Mouse (Mus musculus): ENCODE results near the gene Tlk1.

The Tlk1 gene

DNA sequence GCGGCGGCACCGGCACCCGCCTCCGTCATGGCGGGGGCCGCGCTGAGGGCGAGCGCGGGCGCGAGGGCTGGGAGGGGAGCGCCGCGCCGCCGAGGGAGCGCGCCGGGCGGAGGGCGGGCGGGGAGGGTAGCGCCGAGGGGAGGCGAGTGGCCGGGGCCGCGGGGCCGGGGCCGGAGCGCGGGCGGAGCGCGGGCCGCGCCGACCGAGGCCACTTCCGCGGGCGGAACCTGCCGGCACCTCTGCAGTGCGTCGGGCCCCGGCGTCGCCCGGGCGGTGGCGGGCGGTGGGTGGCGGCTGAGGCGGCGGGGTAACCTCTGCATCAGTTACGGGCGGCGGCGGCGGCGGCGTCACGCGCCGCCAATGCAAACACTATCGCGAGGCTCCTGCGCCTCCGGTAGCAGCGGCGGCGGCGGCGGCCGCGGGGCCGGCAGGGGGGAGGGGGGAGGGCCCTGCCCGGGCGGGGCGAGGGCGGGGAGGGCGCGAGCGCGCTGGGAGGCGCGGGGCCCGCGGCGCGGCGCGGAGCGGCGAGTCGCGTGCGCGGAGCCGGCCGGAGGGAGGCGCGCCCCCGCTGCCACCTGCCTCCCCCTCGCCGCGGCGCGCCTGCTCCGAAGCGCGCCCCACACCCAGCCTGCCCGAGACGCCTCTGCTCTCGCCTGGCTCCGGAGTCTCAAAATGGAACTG, at the start of gene Tlk1:
Gene Tlk1 (minus strand): TSS at position 358 of the 681 bp plus-strand sequence.
- peak; percentile 75 for DNase-seq

DNA sequence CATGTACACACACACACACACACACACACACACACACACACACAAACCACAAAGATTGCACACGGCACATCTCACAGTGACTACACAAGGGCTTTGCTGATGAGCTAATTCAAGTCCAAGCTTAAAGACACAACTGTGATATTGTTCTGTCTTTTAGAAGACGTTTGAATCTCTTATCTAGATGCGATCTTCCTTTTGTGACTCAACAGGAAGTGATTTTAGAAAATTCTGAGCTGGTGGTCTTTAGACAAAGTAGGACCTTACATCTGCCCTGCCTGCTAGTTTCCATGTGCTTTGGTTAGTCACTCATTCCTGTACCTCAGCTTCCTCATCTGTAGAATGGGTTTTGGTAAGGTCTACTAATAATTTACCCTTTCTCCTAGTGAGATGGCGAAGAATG, 49.6 kb upstream of the Tlk1 start:
- DNase-seq = no peak

DNA sequence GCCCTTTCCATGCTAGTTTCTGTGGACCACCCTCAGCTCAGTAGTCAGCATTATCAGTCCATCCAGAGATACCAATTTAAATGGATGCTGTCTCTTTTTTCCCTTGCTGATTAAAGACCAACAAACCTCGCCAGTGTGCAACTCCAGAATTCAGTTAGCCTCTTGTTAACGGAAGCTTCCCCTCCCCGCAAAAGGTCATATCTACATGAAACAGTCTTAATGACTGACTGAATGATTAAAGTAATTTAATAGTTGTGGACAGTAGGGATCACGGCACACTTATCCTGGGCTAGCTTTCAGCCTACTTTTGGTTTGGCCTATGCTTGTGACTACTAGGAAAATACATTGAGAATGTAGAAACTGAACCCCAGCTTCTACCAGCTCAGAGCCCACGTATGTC, 47.6 kb upstream of the Tlk1 start:
- no peak for DNase-seq

DNA sequence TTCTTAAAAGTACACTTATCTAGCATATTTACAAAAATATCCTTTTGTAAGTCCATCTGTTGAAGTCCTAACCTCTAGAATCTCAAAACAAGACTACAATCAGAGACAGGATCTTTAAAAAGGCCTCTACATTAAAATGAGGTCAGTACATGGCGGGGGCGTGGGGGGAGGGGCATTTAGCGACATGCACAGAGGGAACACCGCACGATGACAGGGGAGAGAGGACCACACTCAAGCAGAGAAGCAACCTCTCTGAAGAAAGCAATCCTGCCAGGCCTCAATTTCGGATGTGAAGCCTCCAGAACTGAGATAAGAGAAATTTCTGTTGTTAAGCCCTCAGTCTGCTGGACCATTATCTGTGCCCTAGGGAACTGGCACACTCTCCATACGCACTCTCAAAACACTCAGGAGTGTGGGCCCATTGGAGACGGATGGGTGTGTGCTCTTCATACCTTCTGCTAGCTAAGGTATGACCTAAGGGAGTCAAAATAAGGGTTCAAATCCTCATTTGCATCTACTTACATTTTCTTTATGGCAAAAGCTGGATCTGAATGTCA, 46.0 kb upstream of the Tlk1 start:
- no peak for DNase-seq

DNA sequence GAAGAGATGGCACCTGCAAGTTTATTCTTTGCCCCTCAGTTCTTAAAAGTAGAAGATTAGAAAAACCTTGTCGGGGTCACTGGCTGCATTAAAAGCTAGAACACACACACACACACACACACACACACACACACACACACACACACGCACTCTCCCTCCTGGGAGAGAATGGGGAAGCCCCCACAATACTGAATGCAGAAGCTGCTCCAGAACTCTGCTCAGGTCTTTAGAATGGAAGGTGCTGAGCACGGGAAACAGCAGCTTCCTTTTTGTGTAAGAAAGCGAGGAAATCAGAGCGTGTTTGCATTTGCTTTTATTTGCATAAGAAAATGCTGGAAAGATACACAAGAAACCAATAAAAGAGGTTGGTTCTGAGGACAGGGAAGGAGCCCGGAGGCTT, 45.3 kb upstream of the Tlk1 start:
- no peak for DNase-seq

DNA sequence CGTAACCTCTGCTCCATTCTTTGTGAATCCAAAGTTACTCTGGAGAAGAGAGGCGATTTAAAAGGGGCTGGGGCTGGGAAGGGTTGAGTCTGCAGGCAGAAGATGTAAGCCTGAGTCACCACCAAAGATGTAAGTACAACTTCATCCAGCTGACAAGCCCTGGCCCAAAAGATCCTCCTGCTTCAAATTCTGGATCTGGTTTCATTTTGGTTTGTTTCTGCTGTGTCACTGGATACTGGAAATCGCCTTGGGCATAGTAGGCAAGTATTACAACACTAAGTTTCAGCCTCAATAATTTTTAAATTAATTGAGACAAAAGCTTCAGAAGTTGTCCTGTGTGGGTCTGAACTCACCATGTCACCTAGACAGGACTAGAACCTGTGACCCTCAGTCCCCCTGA, 43.6 kb upstream of the Tlk1 start:
- DNase-seq = no peak

DNA sequence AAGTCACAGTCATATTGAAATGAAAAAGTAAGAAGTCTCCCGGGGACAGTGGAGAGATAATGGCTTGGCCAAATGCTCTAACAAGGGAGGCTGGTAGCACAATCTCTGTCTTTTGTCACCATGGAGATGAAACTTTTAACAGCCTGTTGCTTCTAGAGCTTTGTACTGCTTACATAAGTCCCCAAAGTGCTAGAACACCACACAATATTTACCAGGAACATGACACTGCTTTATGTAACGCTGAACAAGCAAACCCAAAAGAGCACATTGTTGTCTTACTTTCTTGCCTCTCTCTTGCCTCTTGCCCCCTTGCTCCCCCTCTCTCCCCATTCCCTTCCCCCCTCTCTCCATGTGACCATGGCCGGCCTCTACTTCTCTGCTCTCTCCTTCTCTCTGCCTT, 41.7 kb upstream of the Tlk1 start:
- peak; percentile 64 for DNase-seq

DNA sequence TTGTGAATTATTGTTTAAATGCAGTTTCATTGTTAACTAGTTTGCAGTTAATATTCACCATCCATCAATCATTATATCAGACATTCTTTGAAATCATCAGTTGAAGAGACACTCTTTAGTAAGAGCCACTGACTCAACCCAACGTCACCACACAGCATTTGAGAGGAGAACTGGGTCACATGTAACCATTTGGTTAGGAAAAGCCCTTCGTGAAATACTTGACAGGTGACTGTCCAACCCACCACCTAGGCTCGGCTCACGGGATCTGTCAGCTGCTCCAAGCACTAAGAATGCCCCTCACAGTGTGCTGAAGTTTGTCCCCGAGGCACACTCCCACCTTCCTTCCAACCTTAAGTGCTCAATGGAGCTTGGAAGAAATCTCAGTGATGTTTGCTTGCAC, 37.4 kb upstream of the Tlk1 start:
- DNase-seq = peak; percentile 86

DNA sequence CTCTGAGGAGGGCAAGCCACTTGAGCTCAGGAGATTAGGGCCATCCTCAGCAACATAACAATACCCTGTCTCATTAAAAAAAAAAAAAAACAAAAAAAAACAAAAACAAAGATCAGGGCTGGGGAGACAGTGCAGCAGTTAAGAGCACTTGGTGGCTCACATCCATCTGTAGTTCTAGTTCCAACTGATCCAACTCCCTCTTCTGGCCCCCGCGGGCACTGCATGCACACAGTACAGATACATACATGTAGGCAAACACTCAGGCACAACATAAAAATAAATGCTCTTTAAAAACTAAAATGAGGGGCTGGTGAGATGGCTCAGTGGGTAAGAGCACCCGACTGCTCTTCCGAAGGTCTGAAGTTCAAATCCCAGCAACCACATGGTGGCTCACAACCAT, 34.2 kb upstream of the Tlk1 start:
- no peak for DNase-seq

DNA sequence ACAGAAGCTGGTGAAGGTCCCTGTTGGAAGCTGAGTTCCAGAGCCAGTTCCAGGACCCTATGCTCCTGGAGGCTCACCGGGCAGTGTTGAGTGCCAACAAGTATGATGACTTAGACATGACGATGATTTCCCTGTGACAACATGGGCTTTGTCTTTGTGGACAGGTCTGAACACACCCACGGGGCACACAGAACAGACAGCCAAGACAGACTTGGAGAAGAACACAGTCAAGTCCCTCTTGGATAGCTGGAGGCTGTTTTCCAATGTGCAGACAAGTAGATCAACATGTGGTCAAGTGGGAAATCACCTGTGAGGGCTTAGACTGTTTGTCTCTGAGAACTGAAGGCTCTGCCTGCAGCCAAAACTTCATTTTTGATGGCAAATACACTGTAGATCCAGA, 31.4 kb upstream of the Tlk1 start:
- DNase-seq = no peak

DNA sequence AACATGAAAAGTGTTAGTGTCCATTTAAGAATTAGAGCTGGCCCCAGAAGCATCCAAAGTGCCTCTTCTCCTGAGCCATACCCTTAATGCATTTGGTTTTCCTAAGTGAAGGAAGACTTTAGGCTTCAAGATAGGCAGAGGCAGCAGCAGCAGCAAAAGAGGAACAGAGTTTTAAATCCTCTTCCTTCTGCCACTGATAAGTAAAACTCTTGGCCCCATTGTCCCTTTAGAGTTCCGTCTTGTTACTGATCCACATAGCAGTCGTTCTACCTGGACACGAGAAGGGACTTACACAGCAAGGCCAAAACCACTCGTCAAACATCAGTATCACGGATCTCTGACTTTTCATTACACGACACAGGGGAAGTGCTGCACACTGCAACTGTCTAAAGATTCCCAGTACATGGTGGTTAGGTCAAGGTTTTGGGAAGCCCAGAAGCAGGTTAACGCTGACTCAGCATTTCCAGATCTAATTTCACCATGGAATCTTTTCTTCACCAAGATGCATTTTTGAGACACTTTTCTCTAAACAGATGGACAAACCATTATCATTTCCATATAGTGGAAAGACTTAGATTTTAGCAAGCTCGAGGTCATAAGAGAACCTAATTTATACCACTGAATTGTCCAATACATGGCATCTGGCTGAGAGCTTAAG, 28.8 kb upstream of the Tlk1 start:
- no peak for DNase-seq

DNA sequence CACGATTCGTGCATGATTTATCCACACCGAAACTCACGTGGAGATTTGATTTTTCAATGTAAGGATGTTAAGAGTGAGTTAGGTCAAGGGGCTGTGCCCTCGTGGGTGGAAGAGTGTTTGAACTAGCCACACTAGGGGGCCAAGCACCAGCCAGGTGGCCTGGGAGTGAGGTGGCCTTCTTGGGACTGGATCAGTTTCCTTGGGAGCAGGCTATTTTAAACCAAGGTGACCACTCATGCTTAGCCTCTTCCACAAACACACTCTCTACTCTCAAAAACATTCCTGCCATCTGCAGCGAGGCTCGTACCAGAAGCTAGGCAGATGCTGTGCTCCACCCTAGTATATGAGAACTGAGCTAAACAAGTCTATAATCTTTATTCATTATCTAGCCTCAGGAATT, 27.8 kb upstream of the Tlk1 start:
- no peak for DNase-seq

DNA sequence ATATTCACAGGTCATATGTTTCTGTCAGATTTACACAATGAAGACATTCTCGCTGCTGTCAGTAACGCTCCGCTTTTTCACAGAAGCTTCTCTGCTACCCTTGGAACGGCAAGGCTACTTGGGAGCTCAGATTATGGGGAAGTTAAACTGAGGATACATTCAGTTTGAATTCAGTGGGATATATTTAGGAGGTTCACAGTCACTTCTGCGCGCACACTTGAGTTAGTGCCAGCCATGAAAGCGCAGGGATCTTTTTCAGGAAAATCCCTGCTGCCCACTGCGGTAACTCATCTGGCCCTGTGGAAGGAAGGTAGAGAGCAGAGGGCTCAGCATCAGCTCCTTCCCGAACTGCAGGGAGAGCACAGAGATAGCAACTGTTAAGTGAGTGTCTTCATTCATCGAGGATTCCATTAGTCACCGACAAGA, 27.3 kb upstream of the Tlk1 start:
- DNase-seq = no peak

DNA sequence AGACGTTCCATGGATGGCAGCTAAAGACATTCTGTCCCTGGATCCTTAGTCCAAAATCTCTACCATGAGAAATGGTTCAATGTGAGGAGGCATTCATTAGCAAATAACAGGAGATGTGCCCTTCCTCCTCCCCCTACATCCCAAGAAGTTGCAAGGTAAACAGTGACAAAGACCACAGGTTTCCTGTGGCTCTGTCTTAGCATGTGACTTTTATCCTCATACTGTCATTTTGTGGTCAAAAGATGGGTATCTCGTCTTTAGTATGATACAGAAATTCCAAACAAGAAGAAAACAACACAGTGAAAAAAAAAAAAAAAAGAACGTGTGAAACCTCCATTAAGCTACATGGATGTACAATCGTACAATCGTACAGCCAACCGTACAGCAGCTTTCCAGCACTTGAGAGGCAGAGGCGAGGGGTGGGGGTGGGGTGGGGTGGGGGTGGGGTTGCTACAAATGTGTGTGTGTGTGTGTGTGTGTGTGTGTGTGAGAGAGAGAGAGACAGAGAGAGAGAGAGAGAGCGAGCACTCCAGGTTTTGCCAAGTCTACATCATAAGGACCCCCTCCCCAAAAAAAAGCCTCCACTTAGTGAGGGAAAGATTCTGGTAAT, 26.8 kb upstream of the Tlk1 start:
- DNase-seq = no peak

DNA sequence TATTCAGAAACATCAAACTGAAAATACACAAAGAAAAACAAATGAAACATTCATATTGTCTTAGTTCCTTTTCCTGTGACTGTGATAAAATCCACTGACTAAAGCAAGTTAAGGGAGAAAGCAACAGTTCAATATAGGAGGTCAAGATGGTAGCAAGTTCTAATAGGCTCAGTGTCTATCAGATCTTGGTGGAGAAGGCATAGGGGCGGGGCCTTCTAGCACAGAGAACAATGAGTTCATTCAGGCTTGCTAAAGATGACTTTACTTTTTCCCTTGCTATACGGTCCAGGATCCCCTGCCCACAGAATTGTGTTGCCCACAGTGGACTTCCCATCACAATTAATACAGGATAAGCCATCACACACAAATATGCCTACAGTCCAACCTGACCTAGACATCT, 20.3 kb upstream of the Tlk1 start:
- DNase-seq = no peak

DNA sequence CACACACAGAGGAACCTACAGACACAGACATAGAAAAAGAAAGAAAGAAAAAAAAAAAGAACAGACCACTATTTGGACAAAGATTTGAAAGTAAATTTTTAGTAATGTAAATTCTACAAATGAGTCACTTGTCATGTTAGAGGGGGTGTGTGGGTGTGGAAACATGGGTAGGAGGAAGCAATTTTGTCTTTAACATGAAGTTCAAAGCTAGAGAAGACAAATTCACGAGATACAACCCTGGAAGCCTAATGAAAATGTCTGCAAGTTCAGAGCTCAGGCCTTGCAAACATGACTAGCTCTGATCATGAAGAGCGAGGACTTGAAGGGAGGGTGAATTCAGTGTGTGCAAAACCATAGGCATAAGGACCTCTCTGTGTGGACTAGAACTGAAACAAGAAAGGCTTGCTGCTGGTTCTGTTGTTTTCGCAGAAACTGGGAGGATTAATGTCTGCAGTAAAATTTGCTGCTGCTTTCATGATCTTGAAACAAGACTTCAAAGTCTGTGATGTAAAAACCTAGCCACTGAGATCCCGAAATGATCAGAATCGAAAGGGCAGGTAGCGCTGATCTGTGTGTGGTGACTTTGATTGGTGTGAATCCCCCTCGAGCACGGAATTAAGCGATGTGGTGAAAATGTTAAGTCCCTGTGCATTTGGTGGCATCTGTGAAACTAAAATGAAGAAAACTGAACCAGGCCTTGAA, 19.3 kb upstream of the Tlk1 start:
- no peak for DNase-seq

DNA sequence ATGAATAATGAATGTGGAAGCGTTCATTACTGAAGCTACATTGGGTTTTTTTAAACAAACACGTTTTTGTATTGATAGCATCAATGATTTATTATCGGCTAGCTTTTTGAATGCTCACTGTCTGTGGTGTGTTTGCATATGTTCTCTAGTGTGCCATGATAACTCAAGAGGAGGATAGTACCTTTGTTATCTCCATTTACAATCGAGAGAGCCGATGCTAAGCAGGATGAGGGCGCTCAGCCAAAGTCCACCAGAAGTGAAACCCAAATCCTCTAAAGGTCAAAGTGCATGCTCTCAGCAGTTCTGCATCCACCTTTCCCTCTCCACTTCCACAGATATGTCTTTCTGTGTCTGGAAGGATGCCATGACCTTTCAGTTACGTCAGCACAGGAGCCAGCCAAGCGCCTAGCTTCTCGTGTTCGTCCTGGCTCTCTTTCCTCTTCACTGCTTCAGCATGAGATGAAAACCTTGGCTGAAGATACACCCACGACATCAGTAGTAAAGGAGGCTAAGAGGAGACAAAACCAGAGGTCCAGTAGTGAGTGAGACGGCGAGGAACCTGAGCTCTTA, 16.6 kb upstream of the Tlk1 start:
- DNase-seq = peak; percentile 93

DNA sequence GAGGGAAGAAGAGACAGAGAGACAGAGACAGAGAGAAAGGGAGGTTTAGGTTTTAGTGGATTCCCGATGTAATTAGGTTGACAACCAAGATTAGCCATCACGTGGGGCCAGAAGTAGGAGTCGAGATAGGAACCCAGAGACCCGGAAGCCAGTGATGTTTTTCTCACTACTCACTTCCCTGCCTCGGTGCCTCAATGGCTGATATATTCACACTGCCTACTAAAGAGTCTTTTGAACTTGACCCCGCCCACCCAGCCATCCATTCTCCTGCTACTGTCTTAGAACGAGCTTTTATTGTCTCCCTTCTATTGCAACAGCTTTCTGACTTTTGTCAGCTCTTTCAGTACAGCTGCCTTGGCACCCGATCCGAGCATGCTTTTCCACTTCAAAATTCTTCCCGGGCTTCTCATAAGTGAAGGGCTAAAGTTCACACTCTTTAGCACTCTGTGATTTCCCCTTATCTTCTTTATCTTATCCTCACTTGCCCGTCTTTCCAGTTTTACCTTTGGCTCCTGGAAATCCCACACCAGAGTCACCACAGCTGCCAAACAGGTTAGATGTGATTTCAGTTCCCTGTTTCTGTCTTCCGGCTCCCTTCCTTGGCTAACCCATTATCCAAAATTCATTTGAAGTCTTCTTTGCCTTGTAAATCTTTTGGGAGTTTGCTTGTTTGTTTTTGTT, 13.1 kb upstream of the Tlk1 start:
- peak; percentile 33 for DNase-seq

DNA sequence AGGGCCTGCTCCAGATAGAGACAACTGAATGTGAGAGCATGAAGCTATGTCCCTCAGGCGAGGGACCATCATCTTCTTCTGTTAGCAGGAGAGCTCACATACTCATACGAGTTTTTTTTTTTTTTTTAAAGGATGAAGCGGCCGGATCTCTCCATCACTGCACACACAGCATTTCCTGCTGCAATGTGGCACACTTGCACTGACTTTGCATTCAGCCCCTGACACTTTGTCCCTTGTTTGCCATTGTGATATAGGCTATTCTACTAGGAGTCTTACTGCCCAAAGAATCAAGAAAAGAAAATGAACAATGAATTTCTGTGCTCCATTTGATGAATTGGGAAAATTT, 10.8 kb upstream of the Tlk1 start:
- no peak for DNase-seq

DNA sequence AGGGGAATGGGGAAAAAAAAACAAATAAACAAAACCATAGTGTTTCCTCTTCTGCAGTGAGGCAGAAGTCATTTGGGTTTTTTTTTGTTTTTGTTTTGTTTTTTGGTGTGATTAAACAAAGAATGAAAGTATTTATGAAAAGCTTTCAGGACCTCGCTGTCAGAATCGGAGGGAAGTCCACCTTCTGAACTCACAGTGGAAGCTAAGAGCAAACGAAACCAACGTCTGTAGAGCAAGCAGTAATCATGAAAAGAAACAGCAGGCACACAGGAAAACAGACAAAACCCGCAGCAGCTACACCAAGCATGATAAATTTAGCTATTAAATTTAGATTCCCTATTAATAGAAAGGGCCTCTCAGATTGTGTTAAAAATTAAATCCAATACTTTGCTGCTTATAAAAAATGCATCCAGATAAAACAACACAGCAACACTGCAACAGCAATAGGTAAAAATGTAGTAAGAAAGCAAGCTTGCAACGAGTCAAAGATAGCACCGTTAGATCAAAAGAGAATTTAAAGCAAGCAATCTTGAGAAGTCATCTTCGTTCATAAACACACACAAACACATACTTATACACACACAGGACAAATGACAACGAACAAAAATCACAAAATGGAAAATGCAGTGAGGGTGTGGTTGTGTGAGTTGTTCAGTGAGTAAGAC, 10.2 kb upstream of the Tlk1 start:
- DNase-seq = no peak

DNA sequence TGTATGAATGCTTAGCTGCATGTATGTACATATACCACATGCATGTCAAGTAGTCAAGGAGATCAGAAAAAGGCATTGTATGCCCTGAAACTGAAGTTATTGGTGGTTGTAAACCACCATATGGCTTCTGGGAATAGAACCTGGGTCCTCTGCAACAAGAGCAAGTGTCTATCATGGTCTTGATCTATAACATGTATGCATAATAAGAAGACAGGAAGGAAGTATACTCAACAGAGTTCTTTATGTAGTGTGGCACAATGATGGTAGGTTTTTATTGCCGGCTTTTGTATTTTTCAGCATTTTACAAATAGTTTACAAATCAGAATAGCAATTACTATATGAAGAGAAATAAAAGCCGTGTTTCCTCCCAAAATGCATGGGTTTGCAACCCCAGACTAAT, 9.7 kb upstream of the Tlk1 start:
- no peak for DNase-seq

DNA sequence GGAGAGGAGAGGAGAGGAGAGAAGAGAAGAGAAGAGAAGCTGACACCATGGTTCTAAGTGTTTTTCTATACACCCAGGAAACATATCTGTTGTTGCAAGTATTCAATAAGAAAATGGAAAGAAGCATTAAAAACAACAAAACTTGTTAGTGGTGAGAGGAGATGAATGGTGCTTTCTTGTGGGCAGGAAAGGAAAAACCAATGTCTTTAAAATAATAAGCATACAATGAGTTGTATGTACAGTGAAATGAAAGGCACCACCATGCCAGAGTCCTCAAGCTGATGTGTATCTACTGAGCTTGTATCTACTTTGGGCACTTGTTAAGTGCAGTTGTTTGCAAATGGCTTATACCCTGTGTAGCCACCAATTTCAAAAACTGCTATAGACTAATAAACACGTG, 7.7 kb upstream of the Tlk1 start:
- no peak for DNase-seq
